Mouse (Mus musculus) brain, adult 10 weeks (tissue): ENCODE measurements around the gene Mettl9. TPM values are rescaled to one million over a fixed set of nuclear protein-coding genes. Genes with fewer than 3 reads are reported as not detected.

ENCODE experiments used
- polyA plus RNA-seq: library from polyadenylated mRNA; stranded (reverse); fragments of 350-450 nt; fragmentation: Illumina TruSeq; extraction: RNeasy Lipid Tissue Mini Kit (QIAGEN cat#74804); gene quantifications from one replicate; pipeline ENCODE4 v1.2.3, GENCODE M21; 2015; ENCODE audit warnings: low read depth, low replicate concordance

Gene Mettl9
- 85.7 TPM for polyA plus RNA-seq

GRCm38 (mm10) chr7:121033856-121034652, at the start of gene Mettl9:
Gene Mettl9, plus strand, starts transcription at chr7:121034445.

DNA sequence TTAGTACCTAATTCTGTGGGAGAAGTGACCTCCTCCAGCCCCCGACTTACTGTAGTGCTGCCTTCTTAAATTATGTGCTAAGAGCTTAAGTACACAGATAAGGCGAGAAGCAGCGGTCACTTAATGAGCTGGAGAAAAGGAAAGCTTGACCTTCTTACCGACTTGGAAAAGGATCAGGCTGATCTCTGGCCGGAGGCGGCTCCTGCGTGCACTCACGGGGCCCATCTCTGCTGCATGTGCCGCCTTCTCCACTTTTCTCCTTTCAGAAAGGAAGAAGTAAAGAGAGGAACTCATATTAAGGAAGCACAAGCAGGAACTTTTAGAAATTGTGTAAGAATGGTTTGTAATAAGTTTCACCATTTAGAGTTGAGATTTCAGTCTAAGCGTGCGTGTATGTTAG, 40.0 kb downstream of the Mettl9 start, which contains the start of gene Igsf6:
TSS of gene Igsf6 (minus strand) at position 292 of the 400 bp plus-strand sequence.

DNA sequence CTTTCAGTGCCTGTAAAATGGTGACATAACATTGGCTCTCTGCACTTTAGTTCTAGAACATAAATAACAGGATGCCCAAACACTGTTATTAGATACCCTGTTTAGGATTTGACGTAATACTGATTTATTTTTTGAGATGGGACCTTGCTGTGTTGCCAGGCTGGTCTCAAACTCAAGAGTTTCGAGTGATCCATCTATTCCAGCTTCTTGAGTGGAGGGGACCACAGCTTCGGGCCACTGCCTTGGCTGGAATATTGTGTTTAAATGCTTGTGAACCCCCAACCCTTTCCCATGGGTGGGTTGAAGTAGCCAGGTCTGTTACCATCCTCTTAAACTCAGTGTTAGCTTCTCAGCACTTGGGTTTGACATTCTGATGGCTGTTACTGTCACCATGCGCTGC, 47.1 kb downstream of the Mettl9 start, which contains the start of gene Otoa:
TSS of gene Otoa (plus strand) at position 301 of the 400 bp plus-strand sequence.

Other genes with a start within 250 kb of the Mettl9 start
- not detected for gene Gm5737, start 222.1 kb upstream of the Mettl9 start, polyA plus RNA-seq
- 19.3 TPM for gene Eef2k, start 191.6 kb upstream of the Mettl9 start, polyA plus RNA-seq
- 22.1 TPM for gene Polr3e, start 116.7 kb upstream of the Mettl9 start, polyA plus RNA-seq
- gene Cdr2, start 52.1 kb upstream of the Mettl9 start, polyA plus RNA-seq: 21.2 TPM
- 0.59 TPM for gene Mfsd13b, start 51.9 kb upstream of the Mettl9 start, polyA plus RNA-seq
- 1.0 TPM for gene Igsf6, start 40.1 kb downstream of the Mettl9 start, polyA plus RNA-seq
- not detected for gene Otoa, start 47.2 kb downstream of the Mettl9 start, polyA plus RNA-seq